ENCODE assay signal across 8 mouse cellular contexts in the genomic region with DNA sequence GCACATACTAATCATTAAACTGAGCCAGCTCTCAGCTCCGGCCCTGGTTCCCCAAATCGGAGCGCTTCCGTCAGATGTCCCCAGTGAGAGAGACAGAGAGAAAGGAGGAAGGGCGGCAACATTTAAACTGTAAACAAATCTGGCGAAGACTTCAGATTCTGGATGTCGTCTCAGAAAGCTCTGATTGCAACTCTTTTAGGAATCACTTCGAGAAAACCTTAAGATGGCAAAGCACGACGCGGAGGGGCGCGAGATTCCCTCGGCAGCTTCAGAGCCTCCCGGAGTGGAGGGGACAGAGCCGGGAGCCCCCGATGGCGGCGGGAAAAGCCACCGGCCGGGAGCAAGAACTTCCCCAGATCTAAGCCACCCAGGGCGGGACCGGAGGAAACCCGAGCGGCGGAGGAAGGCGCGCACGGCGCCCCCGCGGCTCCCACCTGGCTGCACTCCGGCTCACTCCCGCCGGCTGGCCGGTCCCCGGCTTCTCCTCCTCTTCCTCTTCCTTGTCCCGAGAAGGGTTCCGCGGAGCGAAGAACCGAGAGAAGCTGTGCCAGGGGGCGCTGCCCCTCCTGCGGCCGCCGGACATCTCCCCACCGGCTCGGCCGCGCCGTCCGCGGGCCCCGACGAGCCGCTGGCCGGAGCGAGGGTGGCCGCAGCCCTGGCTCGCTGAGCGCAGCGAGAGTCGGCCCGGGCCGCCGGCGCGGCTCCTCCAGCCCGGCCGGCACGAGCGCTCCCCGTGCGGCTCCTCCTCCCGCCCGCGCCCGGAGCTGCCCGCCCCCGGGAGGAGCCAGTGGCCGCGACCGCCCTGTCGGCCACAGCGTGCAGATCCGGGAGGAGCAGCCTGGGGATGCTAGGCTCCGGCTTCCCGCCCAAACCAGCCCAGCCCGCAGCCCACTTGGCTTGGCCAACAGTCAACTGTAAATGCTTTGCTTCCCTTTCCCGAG. TPM values are rescaled to one million over a fixed set of nuclear protein-coding genes. Genes with fewer than 3 reads are reported as not detected.
DNase-seq lines count a peak whose midpoint lies in the region; ATAC-seq and TF ChIP-seq lines count a peak whose summit lies in the region.

Gene Crybg3, minus strand, starts transcription at position 669 of the 941 bp plus-strand sequence.

- no peaks in the 10 kb centered on the region for H3K36me3 ChIP-seq in ES-Bruce4 (ENCODE audit: control insufficient read depth, insufficient read depth, low read length, poor library complexity, severe bottlenecking)
- no peaks in the 10 kb centered on the region for H3K36me3 ChIP-seq in forebrain, embryonic 16.5 days (ENCODE audit: control insufficient read depth, insufficient read depth)
- no peaks in the 10 kb centered on the region for H3K36me3 ChIP-seq in neural tube, embryonic 13.5 days
- H3K36me3 ChIP-seq in testis, adult 2 months (ENCODE audit: control insufficient read depth, insufficient read depth, low read length) = no peaks in the 10 kb centered on the region

- no peaks in the 10 kb centered on the region for H3K9me3 ChIP-seq in ES-Bruce4 (replicated peaks; ENCODE audit: control insufficient read depth, insufficient read depth, low read length, poor library complexity, severe bottlenecking)
- H3K9me3 ChIP-seq in forebrain, embryonic 16.5 days (ENCODE audit: control insufficient read depth, low read length) = no peaks in the 10 kb centered on the region
- no peaks in the 10 kb centered on the region for H3K9me3 ChIP-seq in neural tube, embryonic 13.5 days

- H3K27ac ChIP-seq in ES-Bruce4 (ENCODE audit: insufficient read depth, low read length) = no peak within 1 kb of the TSS
- peak within 1 kb of the TSS; percentile 30; the same call in 1 of the 2 replicates for H3K27ac ChIP-seq in forebrain, embryonic 16.5 days (ENCODE audit: low read length)
- peak within 1 kb of the TSS; percentile 79 for H3K27ac ChIP-seq in neural tube, embryonic 13.5 days (replicated peaks)
- H3K27ac ChIP-seq in testis, adult 2 months (ENCODE audit: control insufficient read depth, insufficient read depth, low read depth, low read length) = peak within 1 kb of the TSS; percentile 30

- no peaks in the 10 kb centered on the region; the same call in 1 of the 2 replicates for H3K27me3 ChIP-seq in ES-Bruce4 (ENCODE audit: control insufficient read depth, insufficient read depth, low read length, poor library complexity, severe bottlenecking)
- no peaks in the 10 kb centered on the region; the same call in 1 of the 2 replicates for H3K27me3 ChIP-seq in forebrain, embryonic 16.5 days (replicated peaks; ENCODE audit: control insufficient read depth, insufficient read depth, low read length)
- H3K27me3 ChIP-seq in neural tube, embryonic 13.5 days = peaks cover 5% of the 10 kb centered on the region
- peaks cover 4% of the 10 kb centered on the region; the same call in 1 of the 2 replicates for H3K27me3 ChIP-seq in testis, adult 2 months (ENCODE audit: control insufficient read depth, insufficient read depth, low read length)

- peak within 1 kb of the TSS; percentile 62 for H3K4me3 ChIP-seq in ES-Bruce4 (ENCODE audit: low read depth, low read length)
- H3K4me3 ChIP-seq in forebrain, embryonic 16.5 days (replicated peaks; ENCODE audit: low read length) = peak within 1 kb of the TSS; percentile 75
- peak within 1 kb of the TSS; percentile 82 for H3K4me3 ChIP-seq in lung, adult 2 months (replicated peaks; ENCODE audit: extremely low read depth, low read depth, low read length)
- peak within 1 kb of the TSS; percentile 83 for H3K4me3 ChIP-seq in neural tube, embryonic 13.5 days
- H3K4me3 ChIP-seq in testis, adult 2 months (ENCODE audit: control insufficient read depth, low read depth, low read length) = peak within 1 kb of the TSS; percentile 86

- no peak for TF ChIP-seq CTCF in ES-Bruce4 (IDR thresholded peaks at IDR 0.05; ENCODE audit: low read depth, low read length)
- no peak for TF ChIP-seq CTCF in lung, adult 2 months (IDR thresholded peaks at IDR 0.05; ENCODE audit: insufficient read depth, low read length)
- no peak for TF ChIP-seq CTCF in testis, adult 2 months (IDR thresholded peaks at IDR 0.05; ENCODE audit: control insufficient read depth, insufficient read depth, insufficient replicate concordance, low read depth, low read length)

- TF ChIP-seq POLR2A in ES-Bruce4 (IDR thresholded peaks at IDR 0.05; ENCODE audit: insufficient read depth, low read length) = no peak
- TF ChIP-seq POLR2A in lung, adult 2 months (IDR thresholded peaks at IDR 0.05; ENCODE audit: borderline replicate concordance, extremely low read depth, low read depth, low read length) = 0 out of 2 replicates have a peak, but pooled peaks have one; percentile 4
- TF ChIP-seq POLR2A in testis, adult 2 months (IDR thresholded peaks at IDR 0.05; ENCODE audit: control insufficient read depth, low read depth, low read length) = peak; percentile 16; the same call in 1 of the 2 replicates

- H3K4me2 ChIP-seq in forebrain, embryonic 16.5 days (ENCODE audit: low read length) = peak within 1 kb of the TSS; percentile 95
- H3K4me2 ChIP-seq in neural tube, embryonic 13.5 days = peak within 1 kb of the TSS; percentile 82

- peak; percentile 90 for ATAC-seq in forebrain, embryonic 16.5 days
- ATAC-seq in neural tube, embryonic 13.5 days (ENCODE audit: low read depth) = peak; percentile 81

- H3K4me1 ChIP-seq in ES-Bruce4 (ENCODE audit: control insufficient read depth, insufficient read depth, low read length) = peaks cover 2% of the 10 kb centered on the region
- H3K4me1 ChIP-seq in forebrain, embryonic 16.5 days (replicated peaks; ENCODE audit: control insufficient read depth, insufficient read depth, low read length) = peaks cover 3% of the 10 kb centered on the region
- no peaks in the 10 kb centered on the region; the same call in 1 of the 2 replicates for H3K4me1 ChIP-seq in lung, adult 2 months (ENCODE audit: control insufficient read depth, insufficient read depth, low read length)
- H3K4me1 ChIP-seq in neural tube, embryonic 13.5 days (replicated peaks) = peaks cover 31% of the 10 kb centered on the region
- H3K4me1 ChIP-seq in testis, adult 2 months (ENCODE audit: control insufficient read depth, insufficient read depth, low read length) = peaks cover 10% of the 10 kb centered on the region

- peak within 1 kb of the TSS; percentile 100 for H3K9ac ChIP-seq in ES-Bruce4 (ENCODE audit: low read depth, poor library complexity, severe bottlenecking)
- peak within 1 kb of the TSS; percentile 74 for H3K9ac ChIP-seq in forebrain, embryonic 16.5 days (replicated peaks; ENCODE audit: low read depth, low read length)
- peak within 1 kb of the TSS; percentile 81 for H3K9ac ChIP-seq in neural tube, embryonic 13.5 days

- WGBS in forebrain, embryonic 16.5 days = under 1% methylated on average over 79 of the region's 90 CpGs
- under 1% methylated on average over 90 of the region's 90 CpGs for WGBS in lung, adult 2 months
- WGBS in neural tube, embryonic 13.5 days = under 1% methylated on average over 90 of the region's 90 CpGs

- DNase-seq in cerebellum, adult 11 months = peak; percentile 55
- peak; percentile 86 to 90 for DNase-seq in heart, postnatal 36 days
- DNase-seq in layer of hippocampus, adult 18-20 months (ENCODE audit: low spot score in 2 of 2) = peak; percentile 25 to 47
- peak; percentile 83 for DNase-seq in lung, adult 2 months

- intact Hi-C loops in heart, postnatal 36 days (cut with DNase I) = loop anchor here (2.0 to 5.0 kb wide), 2 partner anchors 32 to 128 kb away; partner anchors contain the start of gene Riox2

- TF ChIP-seq EP300 in ES-Bruce4 (IDR thresholded peaks at IDR 0.05; ENCODE audit: insufficient read depth, low read depth, low read length) = no peak

RNA-seq across cellular contexts. Expression of gene Crybg3, which starts in this region (rescaled TPM):
- 11.8 and 13.3 TPM in 2 replicates for polyA plus RNA-seq in ES-Bruce4 (2011; ENCODE audit: insufficient read depth, insufficient read length, low read depth, missing spikeins)
- 2.0 and 2.1 TPM in 2 replicates for polyA plus RNA-seq in forebrain, embryonic 16.5 days (2015; fragmentation: Nextera tagmentation; extraction: Ambion mirVana)
- total RNA-seq in heart, postnatal 36 days (2021) = 10 to 100 TPM; 65.4 to 90.1 TPM
- 1 to 10 TPM; 4.5 TPM for total RNA-seq in layer of hippocampus, adult 18-20 months (2021)
- polyA plus RNA-seq in lung, adult 2 months (2012; rRNA removed) = 9.4 and 21.5 TPM in 2 replicates
- 2.8 and 3.8 TPM in 2 replicates for polyA plus RNA-seq in neural tube, embryonic 13.5 days (2015; fragmentation: Nextera tagmentation; extraction: Ambion mirVana)
- polyA plus RNA-seq in testis, adult 2 months (2012; rRNA removed) = 33.4 and 36.0 TPM in 2 replicates

Comparison
In these comparisons a context has a peak if more than half of its experiments do, and no peak if none do; other contexts are left out.
1. RNA of gene Crybg3 (total RNA-seq): 65.4 to 90.1 TPM in heart, postnatal 36 days; 4.5 TPM in layer of hippocampus, adult 18-20 months; every median in the first group is over 10 times any median in the second.
2. DNase-seq: peak in every context shown above with its lines; median percentile 88 in heart, postnatal 36 days; 83 in lung, adult 2 months; 55 in cerebellum, adult 11 months; 36 in layer of hippocampus, adult 18-20 months.
3. Peak in every context shown above with its lines, with median percentiles within 50 percentile points of each other: H3K4me3 ChIP-seq and H3K9ac ChIP-seq.